Mouse (Mus musculus) brain, embryonic 14.5 days (tissue): ENCODE data around the gene Micall1. TPM values are rescaled to one million over a fixed set of nuclear protein-coding genes. Genes with fewer than 3 reads are reported as not detected.
A peak's percentile ranks its signal among the peaks of the same experiment; 100 is the strongest.

Experiments
- DNase-seq: peaks from one replicate; pipeline ENCODE4 v3.0.0-alpha.2; 2011; ENCODE audit warnings: low read depth
- CTCF ChIP-seq: fragments of 200-500 bp; IDR thresholded peaks from 2 replicates; pipeline ENCODE4 v1.5.1; 2012; ENCODE audit warnings: inconsistent platforms, mild to moderate bottlenecking, moderate library complexity, borderline replicate concordance; ENCODE audit not compliant: insufficient read depth, insufficient read length; ENCODE audit errors: extremely low read depth
- POLR2A ChIP-seq: fragments of 200-500 bp; IDR thresholded peaks from 2 replicates; pipeline ENCODE4 v1.6.1; 2012; ENCODE audit warnings: mild to moderate bottlenecking, inconsistent platforms, borderline replicate concordance; ENCODE audit not compliant: poor library complexity, insufficient read depth, insufficient read length, severe bottlenecking; ENCODE audit errors: extremely low read depth
- polyA plus RNA-seq: library from polyadenylated mRNA; depleted of rRNA; stranded (reverse); fragments of >200 nt; gene quantifications from 2 replicates; pipeline ENCODE4 v1.2.3, GENCODE M21; 2012; rRNA removed

Micall1 gene
- polyA plus RNA-seq, result 22.8 and 35.7 TPM in 2 replicates

DNA sequence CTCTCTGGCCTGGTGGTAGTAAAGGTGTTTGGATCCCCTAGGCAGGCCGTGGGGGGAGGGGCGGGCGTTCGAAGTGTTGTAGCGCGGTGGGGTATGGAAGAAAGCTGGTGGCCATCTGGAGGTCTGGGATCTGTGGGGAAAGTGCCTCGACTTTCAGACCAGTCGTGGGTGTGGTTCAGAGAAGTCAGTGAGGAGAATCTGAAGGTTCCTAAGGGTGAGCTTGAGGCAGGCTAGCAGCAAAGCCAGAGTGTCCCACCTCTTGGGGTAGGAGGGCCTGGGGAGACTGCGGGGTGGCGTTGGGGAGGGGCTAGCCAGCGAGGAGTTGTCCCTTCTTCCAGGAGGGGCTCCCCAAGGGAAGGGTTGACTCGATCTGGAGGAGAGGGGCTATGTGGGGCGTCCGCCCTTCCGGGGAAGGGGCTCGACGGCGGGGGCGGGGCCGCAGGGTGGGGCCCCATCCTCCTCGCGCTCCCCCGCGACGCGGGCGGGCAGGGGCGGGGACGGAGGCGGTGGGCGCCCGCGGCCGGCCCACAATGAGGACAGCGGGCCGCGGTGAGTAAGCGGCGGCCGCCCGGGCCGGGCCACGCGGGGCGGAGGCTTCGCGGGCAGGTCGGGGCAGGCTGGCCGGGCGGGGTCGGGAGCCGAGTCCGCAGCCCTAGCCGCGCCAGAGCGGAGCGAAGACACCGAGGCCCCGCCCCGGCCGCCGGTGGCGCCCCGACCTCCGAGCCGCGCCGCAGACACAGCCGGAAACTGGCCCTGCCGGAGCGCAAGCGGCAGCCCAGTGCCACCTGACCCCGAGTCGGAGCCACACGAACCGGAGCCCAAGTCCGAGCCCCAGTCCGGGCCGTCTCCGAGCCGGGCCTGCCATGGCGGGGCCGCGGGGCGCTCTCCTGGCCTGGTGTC is at the start of gene Micall1:
Micall1 (plus strand) TSS at position 478 of the 900 bp plus-strand sequence.
- TF ChIP-seq POLR2A (peak; percentile 29; the same call in 1 of the 2 replicates), CTCF (no peak)
- peak; percentile 45 for DNase-seq

- TF ChIP-seq POLR2A, result no peak
- TF ChIP-seq CTCF, result no peak
- DNase-seq, result no peak
These were observed 47.7 kb upstream of the Micall1 start for GRCm38 (mm10) chr15:79060887-79061565.

DNA sequence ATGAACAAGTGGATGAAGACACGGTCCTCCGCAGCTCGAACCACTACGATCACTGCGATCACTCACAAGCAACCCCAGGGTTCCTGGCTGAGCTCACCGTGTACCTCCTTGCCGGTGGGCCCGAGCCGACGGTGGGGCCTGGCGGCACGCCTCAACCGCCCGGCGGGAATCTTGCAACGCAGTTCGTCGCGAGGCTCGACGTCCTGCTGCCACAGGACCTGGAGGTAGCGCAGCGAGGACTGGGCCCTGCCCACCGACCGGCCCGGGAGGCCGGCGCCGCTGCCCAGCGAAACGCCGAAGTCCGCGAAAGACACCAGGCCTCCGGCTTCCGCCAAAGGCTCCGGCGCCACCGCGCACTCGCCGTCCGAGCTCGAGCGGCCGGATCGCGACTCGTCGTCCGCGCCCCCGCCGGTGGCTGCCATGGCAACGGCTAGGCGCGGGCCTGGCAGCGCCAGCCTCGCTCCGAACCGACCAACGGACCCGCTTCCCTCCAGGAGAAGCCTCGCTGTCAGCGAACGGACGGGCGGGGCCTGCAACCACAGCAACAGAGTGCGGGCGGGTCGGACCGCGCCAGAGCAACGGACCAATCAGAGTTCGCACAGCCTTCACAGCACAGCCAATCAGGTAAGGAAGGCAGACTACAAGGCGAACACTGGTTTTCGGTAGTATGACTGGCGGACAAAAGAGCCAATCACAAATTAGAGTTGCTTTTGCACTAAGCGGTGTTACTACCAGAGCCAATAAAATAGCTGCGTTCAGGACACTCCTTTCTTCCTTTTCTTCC is 46.1 kb upstream of the Micall1 start, which contains the start of gene Ankrd54:
Ankrd54 (minus strand) TSS at position 518 of the 784 bp plus-strand sequence.
- peak; percentile 100 for DNase-seq
- no peak for TF ChIP-seq CTCF
- TF ChIP-seq POLR2A, result peak; percentile 75; the same call in 1 of the 2 replicates

GRCm38 (mm10) chr15:79063160-79063740 is 45.4 kb upstream of the Micall1 start:
- TF ChIP-seq POLR2A, result no peak
- TF ChIP-seq CTCF, result no peak
- DNase-seq, result no peak

DNA sequence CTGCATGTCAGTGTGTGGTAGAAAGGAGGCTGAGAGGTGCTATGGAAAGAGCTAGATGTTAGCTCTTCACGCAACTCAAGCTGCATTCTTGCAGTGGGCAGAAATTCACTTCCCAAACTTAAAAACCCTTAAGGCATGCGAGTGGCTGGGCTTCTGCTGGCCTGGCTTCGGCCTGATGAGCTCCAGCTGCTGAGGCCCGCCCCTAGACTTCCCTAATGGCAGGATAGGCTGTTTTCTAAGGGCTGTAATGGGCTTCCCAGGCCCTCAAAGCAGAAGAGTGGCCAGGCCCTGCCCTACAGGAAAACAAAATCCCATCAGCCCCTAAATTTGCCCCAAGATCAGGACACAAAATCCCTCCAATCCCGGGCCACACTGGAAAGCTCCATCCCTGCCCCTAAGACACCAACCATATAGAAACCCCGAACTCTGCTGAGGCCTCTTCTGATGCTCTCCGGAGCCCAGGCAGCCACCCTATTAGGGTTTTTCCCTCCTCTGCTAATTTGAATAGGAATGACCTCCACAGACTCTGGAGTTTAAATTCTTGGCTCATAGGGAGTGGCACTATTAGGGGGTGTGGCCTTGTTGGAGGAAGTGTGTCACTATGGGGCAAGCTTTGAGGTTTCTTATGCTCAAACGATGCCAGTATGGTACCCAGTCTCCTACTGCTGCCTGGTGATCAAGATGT is 43.5 kb upstream of the Micall1 start:
- TF ChIP-seq POLR2A (no peak), CTCF (no peak)
- no peak for DNase-seq

DNA sequence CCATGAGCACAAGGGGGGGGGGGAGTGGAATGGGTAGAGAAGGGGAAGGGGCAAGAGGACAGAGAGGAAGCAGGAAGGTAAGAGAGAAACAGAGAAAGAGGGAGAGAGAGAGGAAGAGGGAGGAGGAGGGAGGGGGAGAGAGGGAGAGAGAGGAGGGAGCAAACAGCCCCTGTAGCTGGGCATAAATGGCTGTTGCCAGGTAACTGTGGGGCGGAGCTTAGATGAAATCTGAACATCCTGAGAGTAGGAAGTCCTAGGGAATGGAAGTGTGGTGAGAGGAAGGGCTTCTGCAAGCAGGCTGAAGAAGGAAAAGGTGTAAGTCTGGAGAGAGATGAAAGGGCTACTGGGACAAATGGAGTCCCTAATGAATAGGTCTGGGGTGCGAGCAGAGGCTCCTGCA is 42.4 kb upstream of the Micall1 start:
- TF ChIP-seq CTCF (no peak), POLR2A (no peak)
- peak; percentile 35 for DNase-seq

DNA sequence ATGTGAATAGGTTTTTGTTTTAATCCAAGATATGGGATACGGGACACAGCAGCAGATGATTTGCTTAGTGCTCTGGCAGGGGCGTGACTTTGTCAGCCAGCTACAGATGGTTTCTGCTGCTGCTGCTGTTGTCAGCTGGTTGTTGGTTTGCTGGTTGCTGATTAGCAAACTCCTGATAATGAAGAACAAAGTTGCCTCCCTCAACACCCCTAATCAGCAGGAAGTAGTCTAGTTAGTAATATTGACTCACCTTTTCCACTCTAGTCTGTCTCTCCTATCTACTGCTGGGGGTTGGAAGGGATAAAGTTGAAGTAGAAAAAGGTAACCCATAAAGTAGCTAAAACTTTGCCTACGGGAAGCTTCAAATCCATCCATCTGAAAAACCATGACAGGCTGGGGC is 41.1 kb upstream of the Micall1 start:
- TF ChIP-seq POLR2A, result no peak
- no peak for DNase-seq

- DNase-seq, result no peak
- no peak for TF ChIP-seq POLR2A
These were observed 40.3 kb upstream of the Micall1 start for GRCm38 (mm10) chr15:79068416-79068815.

DNA sequence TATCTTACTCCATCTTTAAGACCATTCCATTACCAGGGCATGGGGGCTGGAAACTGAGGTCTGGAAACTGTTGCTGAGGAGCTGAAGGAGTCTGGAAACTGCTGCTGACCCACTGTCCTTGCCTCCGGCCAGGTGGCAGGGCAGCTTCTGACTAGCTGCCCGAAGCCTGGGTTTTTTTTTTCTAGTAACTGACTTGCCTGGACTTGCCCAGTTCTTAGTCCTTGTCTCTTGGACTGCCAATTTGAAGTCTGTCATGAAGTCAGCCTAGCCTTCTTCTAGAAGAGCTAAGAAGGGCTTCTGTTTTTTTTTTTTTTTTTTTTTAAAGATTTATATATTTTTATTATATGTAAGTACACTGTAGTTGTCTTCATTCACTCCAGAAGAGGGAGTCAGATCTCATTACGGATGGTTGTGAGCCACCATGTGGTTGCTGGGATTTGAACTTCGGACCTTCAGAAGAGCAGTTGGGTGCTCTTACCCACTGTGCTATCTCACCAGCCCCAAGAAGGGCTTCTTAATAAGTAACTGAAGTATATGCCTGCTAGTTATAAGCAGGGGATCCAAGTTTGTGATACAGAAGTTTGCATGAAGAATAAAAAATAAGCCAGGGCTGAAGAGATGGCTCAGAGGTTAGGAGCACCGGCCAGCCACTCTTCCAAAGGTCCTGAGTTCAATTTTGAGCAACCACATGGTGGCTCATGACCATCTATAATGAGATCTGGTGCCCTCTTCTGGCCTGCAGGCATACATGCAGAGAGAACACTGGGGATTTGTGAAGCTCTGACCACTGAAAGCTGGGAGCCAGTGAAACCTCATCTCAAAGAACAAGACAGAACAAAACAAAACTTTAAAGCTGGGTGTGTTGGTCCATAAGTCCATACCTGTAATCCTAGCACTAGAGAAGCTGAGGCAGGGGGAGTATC is 37.3 kb upstream of the Micall1 start:
- TF ChIP-seq CTCF, result peak; percentile 62; the same call in 1 of the 2 replicates
- no peak for TF ChIP-seq POLR2A
- peak; percentile 27 for DNase-seq

GRCm38 (mm10) chr15:79073752-79074151 is 34.9 kb upstream of the Micall1 start:
- TF ChIP-seq POLR2A (no peak), CTCF (no peak)
- no peak for DNase-seq

DNA sequence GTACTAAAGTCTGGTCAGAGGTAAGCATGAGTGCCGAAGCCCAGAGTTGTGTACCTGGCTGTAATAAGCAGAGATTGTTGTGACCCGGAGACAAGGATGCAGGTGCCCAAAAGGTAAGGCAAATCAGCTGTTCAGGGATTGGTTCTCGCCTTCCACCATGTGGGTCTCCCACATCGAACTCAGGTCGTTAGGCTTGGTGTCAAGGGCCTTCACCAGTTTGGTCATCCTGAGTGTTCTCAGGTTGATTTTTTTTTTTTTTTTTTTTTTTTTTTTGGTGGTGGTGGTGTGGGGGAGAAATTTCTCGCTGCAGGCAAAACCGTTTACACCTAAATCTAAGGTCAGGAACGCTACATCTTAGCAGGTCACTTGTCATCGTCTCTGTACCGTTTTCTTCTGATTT is 34.3 kb upstream of the Micall1 start:
- DNase-seq, result no peak
- TF ChIP-seq POLR2A (no peak), CTCF (no peak)
